Mouse (Mus musculus) limb, embryonic 15.5 days (tissue): ENCODE measurements at regions not wholly inside any gene's neighbourhood (a gene's known extent, or its start where the extent isn't known, plus 50 kb on each side); places are given as distances from the start of the nearest gene placed in this dataset.

Source experiments
- ATAC-seq: fragments of 200-750 bp; cut with Nextera tagmentation; 2 replicates; pipeline ENCODE4 v1.8.0; 2017; ENCODE audit warnings: low read depth, moderate TSS enrichment; ENCODE audit not compliant: insufficient number of reproducible peaks, low FRiP score, low TSS enrichment
- H3K27ac ChIP-seq: fragments of 300-500 bp; sonication (generic); 2 replicates; pipeline ENCODE4 v1.5.1; 2015; ENCODE audit warnings: moderate library complexity, mild to moderate bottlenecking, inconsistent platforms
- H3K27me3 ChIP-seq: fragments of 300-500 bp; sonication (generic); 2 replicates; pipeline ENCODE4 v1.6.1; 2015; ENCODE audit warnings: inconsistent platforms
- H3K36me3 ChIP-seq: fragments of 300-500 bp; sonication (generic); 2 replicates; pipeline ENCODE4 v1.6.1; 2015; ENCODE audit warnings: inconsistent platforms
- H3K4me1 ChIP-seq: fragments of 300-500 bp; sonication (generic); 2 replicates; pipeline ENCODE4 v1.6.1; 2015; ENCODE audit warnings: inconsistent platforms
- H3K4me2 ChIP-seq: fragments of 300-500 bp; sonication (generic); 2 replicates; pipeline ENCODE4 v1.6.1; 2015; ENCODE audit warnings: mild to moderate bottlenecking, inconsistent platforms
- H3K4me3 ChIP-seq: fragments of 300-500 bp; sonication (generic); 2 replicates; pipeline ENCODE4 v1.5.1; 2015; ENCODE audit warnings: mild to moderate bottlenecking, inconsistent platforms
- H3K9ac ChIP-seq: fragments of 300-500 bp; sonication (generic); 2 replicates; pipeline ENCODE4 v1.6.1; 2015; ENCODE audit warnings: inconsistent platforms
- H3K9me3 ChIP-seq: fragments of 300-500 bp; sonication (generic); 2 replicates; pipeline ENCODE4 v1.6.1; 2016; ENCODE audit warnings: inconsistent platforms
- WGBS: fragments of 180-500 bp; shearing (Covaris S2); methylation state at CpG from one replicate; pipeline ENCODE4 v1.1.7; 2015; 5-methylcytosine and 5-hydroxymethylcytosine counted together

DNA sequence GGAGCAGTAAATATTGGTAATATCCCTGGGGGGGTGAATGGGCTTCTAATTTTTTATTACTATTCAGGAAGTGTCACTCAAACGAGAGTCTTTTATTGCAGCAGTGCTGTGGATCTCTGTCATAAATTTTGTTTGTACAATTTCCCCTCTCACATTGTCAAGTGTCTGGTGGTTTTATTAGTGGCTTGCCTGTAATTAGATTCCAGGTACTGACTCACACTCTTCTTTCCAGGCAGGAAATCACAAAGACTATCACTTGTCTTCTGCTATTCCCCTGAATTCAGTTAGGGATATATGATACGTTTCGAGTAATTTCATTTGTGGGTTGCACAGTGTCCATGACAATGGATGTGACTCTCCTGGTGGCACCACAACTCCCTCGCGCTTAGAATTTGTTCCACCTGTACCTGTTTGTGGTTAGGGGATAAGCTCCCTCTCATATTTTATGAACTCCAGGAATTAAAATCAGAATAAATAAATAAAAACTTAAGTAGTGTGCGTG lies 517.4 kb downstream of the Adgrl2 start:
- no peak overlapping the region for H3K4me2 ChIP-seq
- H3K27me3 ChIP-seq, result no peaks in the 10 kb centered on the region
- ATAC-seq, result no peak
- 43% methylated on average over 6 of the region's 6 CpGs for WGBS
- no peak overlapping the region for H3K27ac ChIP-seq
- no peak overlapping the region for H3K4me3 ChIP-seq
- H3K9ac ChIP-seq, result no peak overlapping the region
- H3K4me1 ChIP-seq, result no peaks in the 10 kb centered on the region
- H3K9me3 ChIP-seq, result no peaks in the 10 kb centered on the region
- no peaks in the 10 kb centered on the region for H3K36me3 ChIP-seq

DNA sequence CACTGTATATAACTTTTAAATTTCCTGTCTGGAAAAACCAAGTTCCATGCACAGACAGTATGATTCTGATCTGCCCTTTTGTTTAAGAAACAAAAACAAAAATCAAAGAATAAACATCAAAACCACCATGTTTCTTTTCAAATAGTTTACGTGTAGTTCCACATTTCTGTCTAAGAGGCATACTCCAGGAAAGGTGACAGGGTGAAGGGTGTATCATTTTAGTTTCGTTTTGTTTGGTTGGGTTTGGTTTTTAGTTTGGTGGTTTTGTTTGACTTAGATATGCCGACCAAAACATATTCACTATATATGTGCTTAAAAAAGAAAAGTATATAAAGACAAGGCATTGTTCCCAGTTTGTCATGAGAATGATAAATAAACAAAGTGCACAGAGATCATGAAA lies 524.9 kb downstream of the Adgrl2 start:
- H3K9ac ChIP-seq, result no peak overlapping the region
- no peaks in the 10 kb centered on the region for H3K27me3 ChIP-seq
- H3K27ac ChIP-seq, result no peak overlapping the region
- H3K4me3 ChIP-seq, result no peak overlapping the region
- H3K36me3 ChIP-seq, result no peaks in the 10 kb centered on the region
- 82% methylated on average over 3 of the region's 3 CpGs for WGBS
- no peaks in the 10 kb centered on the region for H3K9me3 ChIP-seq
- no peak overlapping the region for H3K4me2 ChIP-seq
- no peaks in the 10 kb centered on the region for H3K4me1 ChIP-seq
- no peak for ATAC-seq

DNA sequence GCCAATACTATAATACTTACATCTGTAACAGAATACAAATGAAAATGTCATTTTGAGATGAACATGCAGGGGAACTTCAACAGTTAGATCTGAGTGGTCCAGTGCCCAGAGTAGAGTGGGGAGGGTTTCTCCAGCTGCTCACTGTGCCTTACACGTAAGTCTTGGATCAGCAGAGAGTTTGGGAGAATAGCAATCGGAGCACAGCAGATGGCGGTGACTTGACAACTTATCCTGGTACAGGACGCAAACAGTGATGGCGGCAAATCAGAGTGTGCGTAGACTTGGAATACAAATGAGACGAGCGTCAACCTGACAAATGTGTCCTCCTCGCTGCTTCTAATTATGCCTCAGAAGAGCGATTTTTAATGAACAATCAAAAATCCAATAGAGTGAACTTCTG lies 527.6 kb downstream of the Adgrl2 start:
- WGBS, result 85% methylated on average over 10 of the region's 10 CpGs
- no peak for ATAC-seq
- Histone ChIP-seq H3K27ac (no peak overlapping the region), H3K4me2 (no peak overlapping the region), H3K4me3 (no peak overlapping the region), H3K36me3 (no peaks in the 10 kb centered on the region), H3K9me3 (no peaks in the 10 kb centered on the region), H3K27me3 (no peaks in the 10 kb centered on the region), H3K4me1 (no peaks in the 10 kb centered on the region), H3K9ac (no peak overlapping the region)

- 70% methylated on average over 3 of the region's 3 CpGs for WGBS
- H3K27me3 ChIP-seq, result no peaks in the 10 kb centered on the region
- no peak for ATAC-seq
- H3K4me1 ChIP-seq, result no peaks in the 10 kb centered on the region
- H3K27ac ChIP-seq, result no peak overlapping the region
- no peak overlapping the region for H3K4me2 ChIP-seq
- H3K9me3 ChIP-seq, result no peaks in the 10 kb centered on the region
- H3K4me3 ChIP-seq, result no peak overlapping the region
- H3K36me3 ChIP-seq, result no peaks in the 10 kb centered on the region
- H3K9ac ChIP-seq, result no peak overlapping the region
Measured at GRCm38 (mm10) chr3:148448888-148449287, 541.5 kb downstream of the Adgrl2 start.

- 45% methylated on average over 1 of the region's 1 CpGs for WGBS
- H3K27ac ChIP-seq, result no peak overlapping the region
- H3K9ac ChIP-seq, result no peak overlapping the region
- no peak overlapping the region for H3K4me3 ChIP-seq
- no peaks in the 10 kb centered on the region for H3K9me3 ChIP-seq
- H3K4me2 ChIP-seq, result no peak overlapping the region
- H3K27me3 ChIP-seq, result no peaks in the 10 kb centered on the region
- H3K36me3 ChIP-seq, result no peaks in the 10 kb centered on the region
- ATAC-seq, result no peak
- no peaks in the 10 kb centered on the region for H3K4me1 ChIP-seq
Measured at GRCm38 (mm10) chr3:148448465-148448864, 541.9 kb downstream of the Adgrl2 start.

DNA sequence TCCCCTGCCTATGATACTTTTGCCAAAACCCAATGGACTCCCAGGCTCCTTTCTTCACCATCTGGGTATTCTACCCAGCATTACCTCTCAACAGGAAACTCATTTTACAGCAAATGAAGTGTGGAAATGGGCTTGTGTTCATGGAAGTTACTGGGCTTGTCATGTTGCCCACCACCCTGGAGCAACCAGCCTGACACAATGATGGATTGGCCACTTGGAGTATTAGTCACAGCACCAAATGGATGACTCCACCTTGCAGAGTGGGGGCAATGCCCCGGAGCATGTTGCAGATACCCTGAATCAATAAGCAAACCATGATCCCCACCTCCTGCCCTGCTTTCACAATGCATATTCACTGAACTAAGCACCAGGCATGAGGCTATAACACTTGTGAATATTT lies 543.5 kb downstream of the Adgrl2 start:
- Histone ChIP-seq H3K9ac (no peak overlapping the region), H3K36me3 (no peaks in the 10 kb centered on the region), H3K27me3 (no peaks in the 10 kb centered on the region), H3K4me1 (no peaks in the 10 kb centered on the region), H3K27ac (no peak overlapping the region), H3K4me3 (no peak overlapping the region), H3K4me2 (no peak overlapping the region), H3K9me3 (no peaks in the 10 kb centered on the region)
- 80% methylated on average over 1 of the region's 1 CpGs for WGBS
- ATAC-seq, result no peak

DNA sequence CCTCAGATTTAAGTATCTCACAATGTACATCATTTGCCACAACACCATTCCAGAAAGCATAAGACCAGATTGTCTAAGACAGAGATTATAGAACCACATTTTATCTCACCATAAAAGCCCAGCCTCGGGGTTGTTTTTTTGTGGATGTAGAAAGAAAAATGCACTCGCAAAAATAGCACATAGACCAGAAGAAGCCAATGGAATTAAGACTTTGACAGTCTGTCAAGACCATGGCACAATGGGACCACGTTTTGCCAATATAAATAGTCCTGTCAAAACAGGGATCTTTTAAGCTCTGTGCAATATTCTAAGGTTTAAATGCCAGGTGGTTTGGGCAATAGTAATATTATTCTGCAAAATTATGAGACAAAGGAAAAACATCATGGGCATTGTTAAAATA lies 547.3 kb downstream of the Adgrl2 start:
- no peak for ATAC-seq
- Histone ChIP-seq H3K4me3 (no peak overlapping the region), H3K27ac (no peak overlapping the region), H3K4me2 (no peak overlapping the region), H3K9me3 (no peaks in the 10 kb centered on the region), H3K27me3 (no peaks in the 10 kb centered on the region), H3K9ac (no peak overlapping the region), H3K4me1 (no peaks in the 10 kb centered on the region), H3K36me3 (no peaks in the 10 kb centered on the region)
- WGBS, result 48% methylated on average over 3 of the region's 3 CpGs

- 0 out of 2 replicates have a peak, but pooled peaks cover 2% of the 10 kb centered on the region for H3K27me3 ChIP-seq
- H3K4me3 ChIP-seq, result no peak overlapping the region
- 77% methylated on average over 4 of the region's 4 CpGs for WGBS
- H3K9ac ChIP-seq, result no peak overlapping the region
- H3K36me3 ChIP-seq, result no peaks in the 10 kb centered on the region
- ATAC-seq, result no peak
- H3K4me1 ChIP-seq, result no peaks in the 10 kb centered on the region
- no peak overlapping the region for H3K4me2 ChIP-seq
- H3K9me3 ChIP-seq, result no peaks in the 10 kb centered on the region
- H3K27ac ChIP-seq, result no peak overlapping the region
Measured at GRCm38 (mm10) chr3:148434033-148434432, 556.3 kb downstream of the Adgrl2 start.

GRCm38 (mm10) chr3:148429012-148429865 lies 561.1 kb downstream of the Adgrl2 start:
- Histone ChIP-seq H3K27ac (no peak overlapping the region), H3K4me3 (no peak overlapping the region), H3K4me1 (no peaks in the 10 kb centered on the region), H3K36me3 (no peaks in the 10 kb centered on the region), H3K4me2 (no peak overlapping the region), H3K27me3 (peaks cover 24% of the 10 kb centered on the region), H3K9me3 (no peaks in the 10 kb centered on the region), H3K9ac (no peak overlapping the region)
- 65% methylated on average over 10 of the region's 10 CpGs for WGBS
- ATAC-seq, result no peak

- no peak overlapping the region for H3K4me2 ChIP-seq
- no peaks in the 10 kb centered on the region for H3K36me3 ChIP-seq
- H3K9ac ChIP-seq, result no peak overlapping the region
- H3K4me1 ChIP-seq, result no peaks in the 10 kb centered on the region
- 92% methylated on average over 4 of the region's 4 CpGs for WGBS
- no peaks in the 10 kb centered on the region for H3K9me3 ChIP-seq
- ATAC-seq, result no peak
- no peak overlapping the region for H3K4me3 ChIP-seq
- H3K27ac ChIP-seq, result no peak overlapping the region
- H3K27me3 ChIP-seq, result peaks cover 24% of the 10 kb centered on the region
Measured at GRCm38 (mm10) chr3:148424089-148424488, 566.3 kb downstream of the Adgrl2 start.

DNA sequence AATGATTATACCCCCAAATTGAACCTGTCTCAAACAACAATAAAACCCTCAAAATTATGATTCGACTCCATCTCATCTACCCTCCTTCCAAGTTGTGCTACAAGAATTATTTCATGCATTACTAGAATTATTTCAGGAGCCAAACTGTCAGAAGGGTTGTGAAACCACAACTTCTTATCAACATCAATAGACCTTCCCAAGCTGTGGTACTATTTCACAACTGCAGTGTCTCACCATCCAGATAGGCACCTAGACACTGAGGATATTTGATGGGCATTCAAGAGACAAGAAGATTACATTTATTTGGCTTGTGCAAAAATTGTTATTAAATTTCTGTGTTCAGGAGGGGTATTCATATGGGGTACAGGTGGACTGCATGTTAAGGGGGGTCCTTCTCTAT lies 567.0 kb downstream of the Adgrl2 start:
- no peak overlapping the region for H3K9ac ChIP-seq
- no peak overlapping the region for H3K4me3 ChIP-seq
- H3K4me2 ChIP-seq, result no peak overlapping the region
- H3K27me3 ChIP-seq, result peaks cover 24% of the 10 kb centered on the region
- ATAC-seq, result no peak
- WGBS, result 87% methylated on average over 1 of the region's 1 CpGs
- H3K27ac ChIP-seq, result no peak overlapping the region
- H3K36me3 ChIP-seq, result no peaks in the 10 kb centered on the region
- H3K9me3 ChIP-seq, result no peaks in the 10 kb centered on the region
- H3K4me1 ChIP-seq, result no peaks in the 10 kb centered on the region

GRCm38 (mm10) chr3:148422720-148423119 lies 567.6 kb downstream of the Adgrl2 start:
- WGBS, result 52% methylated on average over 3 of the region's 3 CpGs
- no peaks in the 10 kb centered on the region for H3K9me3 ChIP-seq
- H3K27ac ChIP-seq, result no peak overlapping the region
- no peak overlapping the region for H3K4me2 ChIP-seq
- no peaks in the 10 kb centered on the region for H3K36me3 ChIP-seq
- peaks cover 5% of the 10 kb centered on the region for H3K4me1 ChIP-seq
- no peak for ATAC-seq
- H3K9ac ChIP-seq, result no peak overlapping the region
- H3K4me3 ChIP-seq, result no peak overlapping the region
- peaks cover 24% of the 10 kb centered on the region for H3K27me3 ChIP-seq
